ENCODE assay signal across 8 mouse cellular contexts in genomic region chr10:80053831-80054815, GRCm38 (mm10). TPM values are rescaled to one million over a fixed set of nuclear protein-coding genes. Genes with fewer than 3 reads are reported as not detected.
A peak's percentile ranks its signal among the peaks of the same experiment; 100 is the strongest.
DNase-seq lines count a peak whose midpoint lies in the region; ATAC-seq and TF ChIP-seq lines count a peak whose summit lies in the region.

No protein-coding gene starts in this region.

- no peak for TF ChIP-seq EP300 in ES-Bruce4 (IDR thresholded peaks at IDR 0.05; ENCODE audit: insufficient read depth, low read depth, low read length)

- peak overlapping the region; percentile 93 for H3K4me3 ChIP-seq in ES-Bruce4 (ENCODE audit: low read depth, low read length)
- peak overlapping the region; percentile 75 for H3K4me3 ChIP-seq in forebrain, embryonic 11.5 days (ENCODE audit: low read depth, low read length)
- peak overlapping the region; percentile 65 for H3K4me3 ChIP-seq in heart, embryonic 16.5 days (ENCODE audit: low read length)
- H3K4me3 ChIP-seq in lung, embryonic 16.5 days (ENCODE audit: low read length) = peak overlapping the region; percentile 94
- peak overlapping the region; percentile 84 for H3K4me3 ChIP-seq in neural tube, embryonic 15.5 days (replicated peaks)

- TF ChIP-seq POLR2A in ES-Bruce4 (IDR thresholded peaks at IDR 0.05; ENCODE audit: insufficient read depth, low read length) = no peak

- DNase-seq in c-Kit-negative CD71-positive TER-119-positive erythroid progenitor cells, embryonic 14.5 days (ENCODE audit: low read depth, low spot score) = peak; percentile 65
- DNase-seq in forebrain, embryonic 11.5 days (ENCODE audit: low spot score) = no peak
- DNase-seq in kidney, postnatal 25 days = peak; percentile 76 to 88
- DNase-seq in thymus, postnatal 14 days = peak; percentile 80

- peak overlapping the region; percentile 79 for H3K4me2 ChIP-seq in forebrain, embryonic 11.5 days (ENCODE audit: low read depth, low read length, severe bottlenecking)
- H3K4me2 ChIP-seq in heart, embryonic 16.5 days (ENCODE audit: low read depth, low read length) = peak overlapping the region; percentile 76
- H3K4me2 ChIP-seq in lung, embryonic 16.5 days (ENCODE audit: low read depth, low read length) = peak overlapping the region; percentile 83
- H3K4me2 ChIP-seq in neural tube, embryonic 15.5 days = peak overlapping the region; percentile 76

- peaks cover 20% of the 10 kb centered on the region for H3K36me3 ChIP-seq in ES-Bruce4 (ENCODE audit: control insufficient read depth, insufficient read depth, low read length, poor library complexity, severe bottlenecking)
- H3K36me3 ChIP-seq in forebrain, embryonic 11.5 days (ENCODE audit: control insufficient read depth, insufficient read depth, low read length) = no peaks in the 10 kb centered on the region; the same call in 1 of the 2 replicates
- H3K36me3 ChIP-seq in heart, embryonic 16.5 days (ENCODE audit: control insufficient read depth, insufficient read depth) = peaks cover 28% of the 10 kb centered on the region
- peaks cover 23% of the 10 kb centered on the region for H3K36me3 ChIP-seq in lung, embryonic 16.5 days (ENCODE audit: control insufficient read depth, insufficient read depth, low read length)
- peaks cover 31% of the 10 kb centered on the region for H3K36me3 ChIP-seq in neural tube, embryonic 15.5 days

- no peak for TF ChIP-seq CTCF in ES-Bruce4 (IDR thresholded peaks at IDR 0.05; ENCODE audit: low read depth, low read length)

- WGBS in forebrain, embryonic 11.5 days = 3% methylated on average over 77 of the region's 77 CpGs
- under 1% methylated on average over 77 of the region's 77 CpGs for WGBS in heart, embryonic 16.5 days
- WGBS in lung, embryonic 16.5 days = under 1% methylated on average over 75 of the region's 77 CpGs
- 1% methylated on average over 77 of the region's 77 CpGs for WGBS in neural tube, embryonic 15.5 days

- peak; percentile 62 for ATAC-seq in forebrain, embryonic 11.5 days (replicated peaks; ENCODE audit: low FRiP score)
- ATAC-seq in heart, embryonic 16.5 days (replicated peaks; ENCODE audit: extremely low read depth, insufficient read depth, low FRiP score) = peak; percentile 62
- ATAC-seq in lung, embryonic 16.5 days (ENCODE audit: low read depth) = peak; percentile 53
- peak; percentile 51 for ATAC-seq in neural tube, embryonic 15.5 days (ENCODE audit: low FRiP score)

- peak overlapping the region; percentile 86 for H3K9ac ChIP-seq in ES-Bruce4 (ENCODE audit: low read depth, poor library complexity, severe bottlenecking)
- peak overlapping the region; percentile 88 for H3K9ac ChIP-seq in forebrain, embryonic 11.5 days (ENCODE audit: low read length)
- H3K9ac ChIP-seq in heart, embryonic 16.5 days (ENCODE audit: low read length) = peak overlapping the region; percentile 85
- peak overlapping the region; percentile 98 for H3K9ac ChIP-seq in lung, embryonic 16.5 days (ENCODE audit: low read length)
- peak overlapping the region; percentile 96 for H3K9ac ChIP-seq in neural tube, embryonic 15.5 days (replicated peaks)

- H3K4me1 ChIP-seq in ES-Bruce4 (ENCODE audit: control insufficient read depth, insufficient read depth, low read length) = peaks cover 3% of the 10 kb centered on the region
- H3K4me1 ChIP-seq in forebrain, embryonic 11.5 days (replicated peaks; ENCODE audit: control insufficient read depth, insufficient read depth, low read length) = peaks cover 10% of the 10 kb centered on the region; the same call in 1 of the 2 replicates
- peaks cover 35% of the 10 kb centered on the region for H3K4me1 ChIP-seq in heart, embryonic 16.5 days (ENCODE audit: control insufficient read depth, insufficient read depth, low read length)
- H3K4me1 ChIP-seq in lung, embryonic 16.5 days (replicated peaks; ENCODE audit: control insufficient read depth, insufficient read depth, low read length) = peaks cover 35% of the 10 kb centered on the region
- H3K4me1 ChIP-seq in neural tube, embryonic 15.5 days = peaks cover 30% of the 10 kb centered on the region

- H3K27ac ChIP-seq in ES-Bruce4 (ENCODE audit: insufficient read depth, low read length) = peak overlapping the region; percentile 42
- H3K27ac ChIP-seq in forebrain, embryonic 11.5 days (ENCODE audit: low read depth, low read length) = peak overlapping the region; percentile 95
- H3K27ac ChIP-seq in heart, embryonic 16.5 days (ENCODE audit: low read length) = peak overlapping the region; percentile 94
- peak overlapping the region; percentile 99 for H3K27ac ChIP-seq in lung, embryonic 16.5 days (ENCODE audit: low read length)
- H3K27ac ChIP-seq in neural tube, embryonic 15.5 days (replicated peaks) = peak overlapping the region; percentile 98

- H3K9me3 ChIP-seq in ES-Bruce4 (replicated peaks; ENCODE audit: control insufficient read depth, insufficient read depth, low read length, poor library complexity, severe bottlenecking) = no peaks in the 10 kb centered on the region
- H3K9me3 ChIP-seq in forebrain, embryonic 11.5 days (ENCODE audit: control insufficient read depth, low read length) = no peaks in the 10 kb centered on the region
- H3K9me3 ChIP-seq in heart, embryonic 16.5 days (replicated peaks; ENCODE audit: control insufficient read depth, low read length) = no peaks in the 10 kb centered on the region
- no peaks in the 10 kb centered on the region for H3K9me3 ChIP-seq in lung, embryonic 16.5 days (ENCODE audit: control insufficient read depth, low read length)
- no peaks in the 10 kb centered on the region for H3K9me3 ChIP-seq in neural tube, embryonic 15.5 days (replicated peaks)

- H3K27me3 ChIP-seq in ES-Bruce4 (ENCODE audit: control insufficient read depth, insufficient read depth, low read length, poor library complexity, severe bottlenecking) = no peaks in the 10 kb centered on the region
- H3K27me3 ChIP-seq in forebrain, embryonic 11.5 days (ENCODE audit: control insufficient read depth, insufficient read depth, low read length) = no peaks in the 10 kb centered on the region
- no peaks in the 10 kb centered on the region for H3K27me3 ChIP-seq in heart, embryonic 16.5 days (ENCODE audit: control insufficient read depth, insufficient read depth, low read length)
- H3K27me3 ChIP-seq in lung, embryonic 16.5 days (ENCODE audit: control insufficient read depth, insufficient read depth, low read depth, low read length) = no peaks in the 10 kb centered on the region
- no peaks in the 10 kb centered on the region for H3K27me3 ChIP-seq in neural tube, embryonic 15.5 days (replicated peaks)

RNA-seq across cellular contexts. Expression of gene Gpx4, which starts 7.2 kb away (rescaled TPM):
- 479 and 507 TPM in 2 replicates for polyA plus RNA-seq in ES-Bruce4 (2011; ENCODE audit: insufficient read depth, insufficient read length, low read depth, missing spikeins)
- polyA plus RNA-seq in forebrain, embryonic 11.5 days (2014; fragmentation: Nextera tagmentation; extraction: Ambion mirVana) = 506 and 516 TPM in 2 replicates
- polyA plus RNA-seq in heart, embryonic 16.5 days (2015; fragmentation: Nextera tagmentation; extraction: Ambion mirVana) = 668 and 748 TPM in 2 replicates
- 554 and 585 TPM in 2 replicates for polyA plus RNA-seq in lung, embryonic 16.5 days (2015; fragmentation: Nextera tagmentation; extraction: Ambion mirVana)
- polyA plus RNA-seq in neural tube, embryonic 15.5 days (2015; fragmentation: Nextera tagmentation; extraction: Ambion mirVana) = 559 and 600 TPM in 2 replicates

RNA-seq across cellular contexts. Expression of gene Polr2e, which starts 14.5 kb away (rescaled TPM):
- 176 and 180 TPM in 2 replicates for polyA plus RNA-seq in ES-Bruce4 (2011; ENCODE audit: insufficient read depth, insufficient read length, low read depth, missing spikeins)
- polyA plus RNA-seq in forebrain, embryonic 11.5 days (2014; fragmentation: Nextera tagmentation; extraction: Ambion mirVana) = 217 and 243 TPM in 2 replicates
- 136 and 144 TPM in 2 replicates for polyA plus RNA-seq in heart, embryonic 16.5 days (2015; fragmentation: Nextera tagmentation; extraction: Ambion mirVana)
- 194 and 210 TPM in 2 replicates for polyA plus RNA-seq in lung, embryonic 16.5 days (2015; fragmentation: Nextera tagmentation; extraction: Ambion mirVana)
- 134 and 148 TPM in 2 replicates for polyA plus RNA-seq in neural tube, embryonic 15.5 days (2015; fragmentation: Nextera tagmentation; extraction: Ambion mirVana)

RNA-seq across cellular contexts. Expression of gene Arhgap45, which starts 37.7 kb away (rescaled TPM):
- polyA plus RNA-seq in ES-Bruce4 (2011; ENCODE audit: insufficient read depth, insufficient read length, low read depth, missing spikeins) = 6.5 and 6.9 TPM in 2 replicates
- polyA plus RNA-seq in forebrain, embryonic 11.5 days (2014; fragmentation: Nextera tagmentation; extraction: Ambion mirVana) = 4.6 and 4.9 TPM in 2 replicates
- 10.9 and 17.7 TPM in 2 replicates for polyA plus RNA-seq in heart, embryonic 16.5 days (2015; fragmentation: Nextera tagmentation; extraction: Ambion mirVana)
- polyA plus RNA-seq in lung, embryonic 16.5 days (2015; fragmentation: Nextera tagmentation; extraction: Ambion mirVana) = 18.1 and 21.8 TPM in 2 replicates
- 2.0 and 13.7 TPM in 2 replicates for polyA plus RNA-seq in neural tube, embryonic 15.5 days (2015; fragmentation: Nextera tagmentation; extraction: Ambion mirVana)

RNA-seq across cellular contexts. Expression of gene Sbno2, which starts 51.2 kb away (rescaled TPM):
- 36.1 and 37.3 TPM in 2 replicates for polyA plus RNA-seq in ES-Bruce4 (2011; ENCODE audit: insufficient read depth, insufficient read length, low read depth, missing spikeins)
- 12.5 and 13.6 TPM in 2 replicates for polyA plus RNA-seq in forebrain, embryonic 11.5 days (2014; fragmentation: Nextera tagmentation; extraction: Ambion mirVana)
- 11.7 and 13.5 TPM in 2 replicates for polyA plus RNA-seq in heart, embryonic 16.5 days (2015; fragmentation: Nextera tagmentation; extraction: Ambion mirVana)
- polyA plus RNA-seq in lung, embryonic 16.5 days (2015; fragmentation: Nextera tagmentation; extraction: Ambion mirVana) = 18.7 and 19.1 TPM in 2 replicates
- polyA plus RNA-seq in neural tube, embryonic 15.5 days (2015; fragmentation: Nextera tagmentation; extraction: Ambion mirVana) = 11.7 and 12.8 TPM in 2 replicates

RNA-seq across cellular contexts. Expression of gene Abca7, which starts 57.8 kb away (rescaled TPM):
- polyA plus RNA-seq in ES-Bruce4 (2011; ENCODE audit: insufficient read depth, insufficient read length, low read depth, missing spikeins) = 10.6 and 11.0 TPM in 2 replicates
- polyA plus RNA-seq in forebrain, embryonic 11.5 days (2014; fragmentation: Nextera tagmentation; extraction: Ambion mirVana) = 3.4 and 3.9 TPM in 2 replicates
- polyA plus RNA-seq in heart, embryonic 16.5 days (2015; fragmentation: Nextera tagmentation; extraction: Ambion mirVana) = 3.2 TPM in 2 replicates
- 4.9 and 5.6 TPM in 2 replicates for polyA plus RNA-seq in lung, embryonic 16.5 days (2015; fragmentation: Nextera tagmentation; extraction: Ambion mirVana)
- 5.2 and 5.6 TPM in 2 replicates for polyA plus RNA-seq in neural tube, embryonic 15.5 days (2015; fragmentation: Nextera tagmentation; extraction: Ambion mirVana)

Comparison
In these comparisons a context has a peak if more than half of its experiments do, and no peak if none do; other contexts are left out.
1. H3K27ac ChIP-seq: peak in every context shown above with its lines; median percentile 99 in lung, embryonic 16.5 days; 98 in neural tube, embryonic 15.5 days; 95 in forebrain, embryonic 11.5 days; 94 in heart, embryonic 16.5 days; 42 in ES-Bruce4.